Mouse (Mus musculus): ENCODE data around the gene Unc79. TPM values are rescaled to one million over a fixed set of nuclear protein-coding genes. Genes with fewer than 3 reads are reported as not detected.

Unc79 gene
- 0.35 and 0.44 TPM in 2 replicates for total RNA-seq (2017)

DNA sequence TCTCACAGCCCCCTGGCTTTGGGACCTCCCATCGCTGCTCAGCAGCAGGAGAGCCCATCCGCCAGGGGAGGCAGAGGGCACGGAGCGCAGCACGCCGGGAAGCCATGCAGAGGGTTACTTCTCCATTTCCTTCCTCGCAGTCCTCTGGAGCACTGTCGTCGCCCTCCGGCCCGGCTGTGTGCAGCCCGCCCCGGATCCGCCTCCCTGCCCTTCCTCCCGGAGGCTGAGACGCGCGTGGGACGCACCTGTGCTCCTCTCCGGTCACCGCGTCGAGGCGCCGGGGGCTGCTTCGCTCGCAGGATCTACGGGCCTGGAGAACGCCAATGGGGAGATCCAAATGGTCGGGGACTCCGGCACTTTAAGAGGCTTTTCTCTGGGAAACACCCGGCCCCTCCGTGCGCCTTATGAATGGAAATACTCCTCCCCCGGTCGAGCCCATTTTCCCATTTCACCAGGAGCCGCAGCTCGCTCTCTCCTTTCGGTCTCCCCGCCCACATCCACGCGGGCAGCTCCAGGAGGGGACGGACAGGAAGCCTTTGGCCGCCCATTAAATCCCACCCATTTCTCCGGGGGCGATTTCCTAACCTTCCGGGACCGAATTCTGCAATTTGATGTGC lies at the start of gene Unc79:
Unc79 (plus strand) TSS at position 82 of the 617 bp plus-strand sequence.
- peak; percentile 87 to 91 for ATAC-seq (replicated peaks in 1 of 2; ENCODE audit: insufficient read depth in 1 of 2, low FRiP score in 2 of 2, low TSS enrichment in 1 of 2, low read depth in 1 of 2, poor library complexity in 2 of 2, severe bottlenecking in 2 of 2)

DNA sequence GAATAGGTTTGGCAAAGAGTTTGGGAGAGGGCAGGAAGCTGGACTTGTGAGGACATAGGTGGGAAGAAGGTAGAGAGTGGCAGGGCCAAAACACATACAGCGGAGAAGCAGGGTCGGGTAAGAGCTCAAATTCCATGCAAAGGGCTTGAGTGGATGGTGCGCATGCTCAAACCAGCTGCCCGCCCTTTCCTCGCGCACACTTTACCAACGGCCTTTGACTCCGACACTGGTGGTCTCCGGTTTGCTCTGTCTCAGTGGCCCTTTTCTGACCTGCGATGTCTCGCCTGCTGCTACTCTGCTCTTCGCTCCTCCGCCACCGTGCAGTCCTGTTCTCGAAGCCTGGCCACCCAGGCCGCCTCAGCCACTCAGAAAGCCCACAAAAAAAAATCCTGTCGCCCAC lies 49.6 kb upstream of the Unc79 start, which contains the start of gene Cox8c:
Cox8c (plus strand) TSS at position 226 of the 400 bp plus-strand sequence.
- no peak for ATAC-seq (replicated peaks in 1 of 2; ENCODE audit: insufficient read depth in 1 of 2, low FRiP score in 2 of 2, low TSS enrichment in 1 of 2, low read depth in 1 of 2, poor library complexity in 2 of 2, severe bottlenecking in 2 of 2)

DNA sequence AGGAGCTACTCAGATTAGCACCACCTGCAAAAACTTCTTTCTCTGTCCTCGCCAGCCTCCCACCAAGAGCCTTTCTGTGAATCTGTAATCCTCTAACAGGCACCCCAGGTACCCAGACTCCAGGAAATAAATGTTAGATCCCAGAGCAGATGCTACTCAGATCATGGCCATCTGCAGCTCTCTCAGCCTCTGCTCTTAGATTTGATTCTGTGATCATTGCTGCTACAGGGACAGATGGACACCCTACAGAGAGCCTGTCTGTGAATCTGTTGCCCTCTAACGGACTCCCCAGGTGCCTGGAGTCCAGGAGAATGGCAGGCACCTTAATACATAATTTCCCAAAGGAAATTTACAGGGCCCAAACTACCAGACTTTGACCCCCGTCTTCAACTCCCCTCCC lies 40.5 kb upstream of the Unc79 start:
- no peak for ATAC-seq (replicated peaks in 1 of 2; ENCODE audit: insufficient read depth in 1 of 2, low FRiP score in 2 of 2, low TSS enrichment in 1 of 2, low read depth in 1 of 2, poor library complexity in 2 of 2, severe bottlenecking in 2 of 2)

DNA sequence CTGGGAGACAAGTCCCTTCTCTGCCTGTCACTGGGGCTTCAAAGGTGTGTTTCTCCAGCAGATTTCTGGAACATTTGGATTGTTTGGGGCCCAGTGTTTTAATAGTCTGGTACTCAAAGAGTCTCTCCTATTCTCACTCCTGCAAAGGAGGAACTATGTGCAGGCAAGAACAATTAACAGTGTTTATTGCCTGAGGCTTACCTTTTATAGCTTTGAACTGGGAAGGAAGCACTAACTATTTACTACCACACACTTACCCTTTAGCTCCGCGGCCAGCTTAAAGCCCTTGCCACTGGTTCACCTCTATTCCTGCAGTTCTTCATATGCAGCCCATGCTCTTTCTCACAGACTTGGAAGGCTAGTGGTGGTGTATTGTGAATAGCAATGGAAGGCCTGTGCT lies 32.6 kb upstream of the Unc79 start:
- ATAC-seq (replicated peaks in 1 of 2; ENCODE audit: insufficient read depth in 1 of 2, low FRiP score in 2 of 2, low TSS enrichment in 1 of 2, low read depth in 1 of 2, poor library complexity in 2 of 2, severe bottlenecking in 2 of 2): no peak

DNA sequence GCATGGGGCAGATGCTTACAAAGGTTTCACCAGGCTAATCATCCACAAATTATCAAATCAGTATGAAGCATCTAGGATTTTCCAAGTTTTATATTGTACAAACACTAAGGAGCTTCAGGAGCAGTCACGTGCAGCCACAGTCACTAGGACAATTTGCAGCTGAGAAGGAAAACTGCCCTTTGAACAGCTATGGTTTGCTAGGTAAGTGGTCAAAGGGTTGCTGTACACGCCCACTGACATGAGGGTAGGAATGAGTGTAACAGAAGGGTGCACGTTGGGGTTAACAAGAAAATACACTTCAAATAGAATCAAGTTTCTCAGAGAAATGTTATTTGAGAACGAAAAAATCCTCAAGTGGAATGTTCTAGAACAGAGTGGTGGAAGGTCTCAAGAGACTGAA lies 18.9 kb upstream of the Unc79 start:
- ATAC-seq (replicated peaks in 1 of 2; ENCODE audit: insufficient read depth in 1 of 2, low FRiP score in 2 of 2, low TSS enrichment in 1 of 2, low read depth in 1 of 2, poor library complexity in 2 of 2, severe bottlenecking in 2 of 2): no peak

DNA sequence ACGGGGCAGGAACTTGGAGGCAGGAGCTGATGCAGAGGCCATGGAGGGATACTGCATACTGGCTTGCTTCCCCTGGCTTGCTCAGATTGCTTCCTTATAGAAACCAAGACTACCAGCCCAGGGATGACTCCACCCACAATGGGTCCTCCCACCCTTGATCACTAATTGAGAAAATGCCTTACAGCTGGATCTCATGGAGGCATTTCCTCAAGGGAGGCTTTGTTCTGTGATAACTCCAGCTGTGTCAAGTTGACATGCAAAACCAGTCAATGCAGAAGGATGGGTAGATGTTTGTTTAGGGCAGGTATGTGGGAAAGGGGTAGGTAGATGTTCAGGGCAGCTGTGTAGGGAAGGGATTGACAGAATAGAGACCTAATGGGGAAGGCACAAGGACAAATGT lies 18.3 kb upstream of the Unc79 start:
- ATAC-seq (replicated peaks in 1 of 2; ENCODE audit: insufficient read depth in 1 of 2, low FRiP score in 2 of 2, low TSS enrichment in 1 of 2, low read depth in 1 of 2, poor library complexity in 2 of 2, severe bottlenecking in 2 of 2): no peak

DNA sequence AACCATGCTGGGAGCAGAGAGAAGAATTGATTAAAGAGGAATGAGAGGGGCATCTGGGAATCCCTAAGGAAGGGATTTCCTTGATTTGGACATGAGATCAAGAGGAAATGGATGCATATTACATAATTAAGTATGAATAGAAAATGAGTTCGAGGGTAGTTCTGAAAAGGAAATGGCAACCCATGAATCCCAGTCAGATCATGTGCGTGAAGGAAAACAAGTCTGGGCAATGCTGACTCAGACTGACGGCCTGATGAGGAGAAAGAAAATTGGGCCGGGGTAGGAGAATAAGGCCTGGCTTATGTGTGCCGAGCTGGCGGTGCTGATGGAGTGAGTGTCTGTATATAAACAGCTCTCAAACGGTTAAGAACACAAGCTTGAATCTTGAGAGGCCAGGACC lies 17.9 kb upstream of the Unc79 start:
- ATAC-seq (replicated peaks in 1 of 2; ENCODE audit: insufficient read depth in 1 of 2, low FRiP score in 2 of 2, low TSS enrichment in 1 of 2, low read depth in 1 of 2, poor library complexity in 2 of 2, severe bottlenecking in 2 of 2): no peak

DNA sequence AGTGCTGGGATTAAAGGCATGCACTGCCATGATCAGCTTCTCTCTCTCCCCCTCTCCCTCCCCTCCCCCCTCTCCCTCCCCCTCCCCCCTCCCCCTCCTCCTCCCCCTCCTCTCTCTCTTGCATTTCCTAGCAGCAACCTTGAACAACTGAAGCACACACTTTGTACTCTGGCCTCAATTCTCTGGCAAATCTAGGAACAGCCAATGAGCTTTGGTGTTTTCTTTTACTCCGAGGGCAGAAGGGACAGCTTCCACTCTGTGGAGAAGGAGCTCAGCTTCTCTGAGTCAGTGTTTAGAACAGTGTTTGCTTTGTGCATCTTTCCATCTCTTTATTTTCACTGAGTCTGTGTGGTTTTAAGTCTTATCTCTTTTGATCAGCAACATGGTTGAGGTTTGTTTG lies 12.8 kb upstream of the Unc79 start:
- ATAC-seq (replicated peaks in 1 of 2; ENCODE audit: insufficient read depth in 1 of 2, low FRiP score in 2 of 2, low TSS enrichment in 1 of 2, low read depth in 1 of 2, poor library complexity in 2 of 2, severe bottlenecking in 2 of 2): no peak

DNA sequence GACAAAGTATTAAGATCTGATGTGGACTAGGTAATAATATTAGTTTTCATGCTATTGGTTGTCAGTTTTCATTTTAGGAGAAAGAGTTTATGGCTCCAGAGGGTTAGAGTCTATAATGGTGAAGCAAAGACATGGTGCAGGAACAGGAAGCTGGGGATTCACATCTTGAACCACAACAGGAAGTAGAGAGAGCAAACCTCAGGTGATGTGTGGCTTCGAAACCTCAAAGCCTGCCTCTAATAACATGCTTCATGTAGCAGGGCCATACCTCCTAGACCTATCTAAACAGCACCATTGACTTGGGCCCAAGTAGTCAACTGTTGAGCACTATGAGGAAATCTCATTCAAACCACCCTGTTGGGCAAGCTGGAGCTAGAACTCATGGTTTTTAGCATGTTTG lies 3.1 kb upstream of the Unc79 start:
- ATAC-seq (replicated peaks in 1 of 2; ENCODE audit: insufficient read depth in 1 of 2, low FRiP score in 2 of 2, low TSS enrichment in 1 of 2, low read depth in 1 of 2, poor library complexity in 2 of 2, severe bottlenecking in 2 of 2): no peak

DNA sequence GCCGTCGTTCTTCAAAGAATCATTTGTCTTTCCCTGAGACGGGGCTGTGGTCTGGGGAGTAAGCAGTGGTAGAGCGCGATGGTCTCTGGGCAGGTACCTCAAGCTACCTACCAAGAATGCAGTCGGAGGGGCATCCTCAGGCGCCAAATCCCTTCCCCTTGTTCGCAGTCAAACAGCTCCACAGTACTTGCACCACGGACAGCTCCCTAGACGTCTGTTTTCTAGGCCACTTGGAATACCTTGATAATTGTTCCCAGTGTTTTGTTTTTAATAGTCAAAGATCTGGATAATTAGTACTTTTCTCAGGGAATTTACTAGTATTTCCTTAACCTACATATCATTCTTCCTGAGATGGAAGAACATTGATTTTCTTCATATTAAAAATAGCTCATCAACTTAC lies 833 bp upstream of the Unc79 start:
- ATAC-seq (replicated peaks in 1 of 2; ENCODE audit: insufficient read depth in 1 of 2, low FRiP score in 2 of 2, low TSS enrichment in 1 of 2, low read depth in 1 of 2, poor library complexity in 2 of 2, severe bottlenecking in 2 of 2): no peak

DNA sequence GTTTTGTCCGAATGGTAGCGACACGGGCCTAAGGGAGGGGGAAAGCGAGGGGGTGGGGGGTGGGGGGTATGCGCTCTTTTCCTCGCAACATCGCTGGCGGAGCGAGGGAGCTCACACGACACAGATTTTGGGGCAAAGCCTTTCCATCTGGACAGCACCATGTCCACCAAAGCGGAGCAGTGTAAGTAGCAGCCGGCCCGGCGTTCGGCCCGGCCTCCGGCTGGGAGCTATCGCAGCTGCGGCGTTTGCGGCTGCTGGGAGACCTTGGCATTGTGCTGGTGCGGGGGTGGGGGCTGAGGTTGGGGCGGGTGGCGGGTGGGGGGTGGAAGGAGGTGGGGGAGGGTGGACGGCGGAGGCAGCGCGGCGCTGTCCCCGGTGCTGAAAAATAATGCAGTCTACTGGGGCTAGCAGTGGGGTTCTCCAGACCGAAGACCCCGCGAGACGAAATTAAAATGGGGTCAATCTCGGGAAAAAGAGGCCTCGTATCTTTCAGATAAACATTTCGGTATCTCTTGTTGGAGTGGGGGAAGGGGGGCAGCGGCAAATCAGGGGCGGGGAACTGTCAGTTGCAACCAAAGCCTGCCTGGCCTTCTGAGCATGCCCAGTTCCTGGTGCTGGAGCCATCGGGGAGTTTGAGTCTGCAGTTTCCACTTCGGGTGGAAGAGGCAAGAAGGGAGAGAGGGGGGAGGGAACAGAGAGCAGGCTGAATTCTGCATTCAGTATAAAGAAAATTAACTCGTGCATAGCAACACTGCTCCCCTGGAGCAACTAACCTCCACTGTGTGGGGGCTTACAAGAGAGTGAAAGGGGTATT lies 943 bp downstream of the Unc79 start:
- ATAC-seq (replicated peaks in 1 of 2; ENCODE audit: insufficient read depth in 1 of 2, low FRiP score in 2 of 2, low TSS enrichment in 1 of 2, low read depth in 1 of 2, poor library complexity in 2 of 2, severe bottlenecking in 2 of 2): no peak

DNA sequence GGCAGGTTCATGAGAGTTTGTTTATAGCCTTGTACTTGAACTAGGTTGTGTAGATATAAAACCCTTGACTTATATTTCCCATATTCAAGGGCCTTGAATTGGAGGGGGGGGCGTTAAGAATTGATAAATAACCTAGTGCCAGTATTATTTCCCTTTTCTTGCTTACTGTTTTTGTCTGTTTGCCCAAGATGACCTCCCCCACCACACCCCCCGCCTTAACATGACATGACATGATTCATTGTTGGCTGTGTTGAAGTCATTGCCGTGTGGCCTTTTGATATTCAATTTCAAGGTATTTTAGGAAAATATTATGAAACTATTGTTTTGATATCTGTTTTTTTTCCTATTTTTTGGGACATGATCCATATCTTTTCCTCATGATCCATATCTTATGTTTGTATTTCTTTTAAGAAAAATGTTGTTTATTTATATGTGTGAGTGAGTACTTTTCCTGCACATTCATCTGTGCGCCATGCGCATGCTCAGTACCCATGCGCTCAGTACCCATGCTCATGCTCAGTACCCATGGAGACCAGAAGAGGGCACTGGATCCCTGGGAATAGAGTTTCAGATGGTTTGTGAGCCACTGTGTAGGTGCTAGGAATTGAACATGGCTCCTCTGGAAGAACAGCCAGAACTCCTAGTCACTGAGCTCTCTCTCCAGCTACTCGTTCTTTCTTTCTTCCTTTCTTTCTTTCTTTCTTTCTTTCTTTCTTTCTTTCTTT lies 11.6 kb downstream of the Unc79 start:
- no peak for ATAC-seq (replicated peaks in 1 of 2; ENCODE audit: insufficient read depth in 1 of 2, low FRiP score in 2 of 2, low TSS enrichment in 1 of 2, low read depth in 1 of 2, poor library complexity in 2 of 2, severe bottlenecking in 2 of 2)

DNA sequence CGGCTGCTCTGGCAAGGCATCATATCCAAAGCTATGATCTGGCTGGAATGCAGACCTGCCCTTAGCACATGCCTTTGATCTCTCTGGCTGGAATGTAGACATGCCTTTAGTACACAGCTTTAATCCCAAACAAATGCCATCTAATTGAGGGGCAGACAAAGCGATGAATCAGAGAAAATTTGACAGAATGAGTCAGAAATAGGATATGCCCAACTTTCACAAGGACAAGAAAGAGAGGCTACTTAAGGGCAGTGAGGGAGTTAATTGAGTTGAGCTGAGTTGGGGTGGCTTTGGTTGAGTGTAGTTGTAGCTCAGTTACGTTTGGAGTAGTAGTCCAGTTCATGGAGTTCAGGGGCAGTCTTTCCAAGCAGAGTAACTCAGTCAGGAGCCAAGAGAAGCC lies 12.4 kb downstream of the Unc79 start:
- no peak for ATAC-seq (replicated peaks in 1 of 2; ENCODE audit: insufficient read depth in 1 of 2, low FRiP score in 2 of 2, low TSS enrichment in 1 of 2, low read depth in 1 of 2, poor library complexity in 2 of 2, severe bottlenecking in 2 of 2)

DNA sequence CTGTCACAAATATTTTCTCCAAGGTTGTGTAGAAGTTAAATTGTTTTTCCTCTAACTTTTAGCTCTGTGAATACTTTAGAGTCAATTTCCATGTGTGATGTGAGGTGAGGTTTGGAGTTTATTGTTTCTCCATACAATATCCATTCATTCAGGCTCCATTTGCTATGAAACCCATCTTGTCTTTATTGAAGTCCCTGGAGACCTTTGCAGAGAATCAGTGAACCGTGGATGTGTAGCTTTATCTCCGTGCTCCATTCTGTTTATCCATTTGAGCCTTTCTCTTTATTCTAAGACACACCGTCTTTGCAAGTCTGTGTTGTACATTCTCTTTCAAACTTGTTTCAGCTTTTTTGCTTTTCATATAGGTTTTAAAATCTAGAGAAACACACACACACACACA lies 15.8 kb downstream of the Unc79 start:
- no peak for ATAC-seq (replicated peaks in 1 of 2; ENCODE audit: insufficient read depth in 1 of 2, low FRiP score in 2 of 2, low TSS enrichment in 1 of 2, low read depth in 1 of 2, poor library complexity in 2 of 2, severe bottlenecking in 2 of 2)

DNA sequence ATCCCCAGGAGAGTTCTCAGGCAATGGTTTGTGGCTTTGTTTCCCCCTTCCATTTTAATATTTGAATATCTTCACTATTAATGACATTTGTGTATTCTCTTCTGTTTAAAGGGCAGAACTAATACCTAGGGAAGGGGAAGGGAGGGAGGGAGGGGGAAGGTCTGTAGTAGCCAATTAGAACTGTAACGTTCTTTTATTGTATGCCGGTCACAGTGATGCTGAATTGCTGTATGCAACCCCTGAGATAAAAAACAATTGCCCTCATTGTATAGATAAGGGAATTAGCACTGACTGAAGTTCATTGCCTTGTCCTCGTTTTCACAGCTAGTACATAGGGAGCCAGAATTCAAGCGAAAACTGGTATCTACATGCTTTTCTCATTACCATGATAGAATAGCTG lies 31.9 kb downstream of the Unc79 start:
- no peak for ATAC-seq (replicated peaks in 1 of 2; ENCODE audit: insufficient read depth in 1 of 2, low FRiP score in 2 of 2, low TSS enrichment in 1 of 2, low read depth in 1 of 2, poor library complexity in 2 of 2, severe bottlenecking in 2 of 2)

DNA sequence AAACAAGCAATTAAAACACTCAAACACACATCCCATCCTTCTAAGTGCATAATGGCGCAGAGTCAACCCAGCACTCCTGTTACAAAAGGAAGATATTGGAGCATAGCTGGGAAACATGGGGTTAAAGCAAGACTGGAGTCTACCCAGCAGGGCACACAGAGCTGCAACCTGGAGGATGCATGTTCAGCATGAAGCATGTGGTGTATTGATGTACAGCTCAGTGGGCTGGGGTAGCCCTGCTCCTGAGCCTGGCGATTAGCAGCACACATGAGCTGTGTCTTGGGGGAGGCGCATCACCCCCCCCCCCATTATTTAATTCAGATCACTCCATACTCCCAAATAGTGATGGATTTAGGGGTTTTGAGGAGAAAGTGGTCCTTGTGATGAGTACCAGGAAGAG lies 32.9 kb downstream of the Unc79 start:
- ATAC-seq (replicated peaks in 1 of 2; ENCODE audit: insufficient read depth in 1 of 2, low FRiP score in 2 of 2, low TSS enrichment in 1 of 2, low read depth in 1 of 2, poor library complexity in 2 of 2, severe bottlenecking in 2 of 2): no peak

DNA sequence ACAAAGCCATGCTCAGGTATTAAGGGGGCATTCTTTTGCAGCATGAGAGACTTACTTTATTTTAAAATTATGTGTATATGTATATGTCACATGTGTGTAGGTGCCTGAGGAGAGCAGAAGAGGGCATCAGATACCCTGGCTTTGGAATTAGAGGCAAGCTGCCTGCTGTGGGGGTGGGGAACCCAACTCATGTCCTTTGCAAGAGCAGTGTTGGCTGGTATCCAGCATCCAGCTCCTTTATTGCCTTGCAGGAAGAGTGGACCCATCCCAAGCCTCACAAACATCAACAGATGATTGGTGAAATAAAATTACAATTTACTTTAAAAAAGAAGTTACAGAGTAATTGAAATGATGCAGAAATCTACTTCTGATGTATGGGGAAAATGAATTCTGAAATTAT lies 36.7 kb downstream of the Unc79 start:
- no peak for ATAC-seq (replicated peaks in 1 of 2; ENCODE audit: insufficient read depth in 1 of 2, low FRiP score in 2 of 2, low TSS enrichment in 1 of 2, low read depth in 1 of 2, poor library complexity in 2 of 2, severe bottlenecking in 2 of 2)

DNA sequence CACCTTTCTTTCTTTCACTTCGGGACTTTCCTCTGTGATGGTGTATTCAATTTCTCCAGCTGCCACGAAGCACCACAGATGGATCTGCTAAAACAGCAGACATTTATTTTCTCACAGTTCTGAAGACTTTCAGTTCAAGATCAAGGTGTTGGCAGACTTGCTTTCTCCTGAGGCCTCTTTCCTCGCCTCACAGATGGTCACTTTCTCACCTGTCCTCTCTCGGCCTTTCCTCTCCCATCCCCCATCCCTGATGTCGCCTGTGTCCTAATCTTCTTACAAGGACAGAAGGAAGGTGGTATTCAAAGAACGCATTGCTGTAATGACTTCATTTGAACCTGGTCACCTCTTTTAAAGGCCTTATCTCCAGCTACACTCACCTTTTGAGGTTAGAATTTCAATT lies 39.1 kb downstream of the Unc79 start:
- no peak for ATAC-seq (replicated peaks in 1 of 2; ENCODE audit: insufficient read depth in 1 of 2, low FRiP score in 2 of 2, low TSS enrichment in 1 of 2, low read depth in 1 of 2, poor library complexity in 2 of 2, severe bottlenecking in 2 of 2)
